Mouse (Mus musculus) layer of hippocampus, postnatal 36 days (tissue): ENCODE measurements around the gene 1810055G02Rik. TPM values are rescaled to one million over a fixed set of nuclear protein-coding genes. Genes with fewer than 3 reads are reported as not detected.

Source experiments
- DNase-seq, 2 experiments: peaks; one replicate each; pipeline ENCODE4 v3.0.0; 2022
- total RNA-seq, 2 experiments: library from RNA; stranded (reverse); gene quantifications; 2 replicates each; pipeline ENCODE4 v1.2.3; 2021

Gene 1810055G02Rik
- total RNA-seq, 2 experiments from 2014 or later = 22.4 to 28.7 TPM

GRCm38 (mm10) chr19:3743362-3743761, 35.3 kb downstream of the 1810055G02Rik start:
- no peak for DNase-seq

- peak; percentile 65 to 69 for DNase-seq
Measured at GRCm38 (mm10) chr19:3743851-3744512, 35.9 kb downstream of the 1810055G02Rik start.

DNA sequence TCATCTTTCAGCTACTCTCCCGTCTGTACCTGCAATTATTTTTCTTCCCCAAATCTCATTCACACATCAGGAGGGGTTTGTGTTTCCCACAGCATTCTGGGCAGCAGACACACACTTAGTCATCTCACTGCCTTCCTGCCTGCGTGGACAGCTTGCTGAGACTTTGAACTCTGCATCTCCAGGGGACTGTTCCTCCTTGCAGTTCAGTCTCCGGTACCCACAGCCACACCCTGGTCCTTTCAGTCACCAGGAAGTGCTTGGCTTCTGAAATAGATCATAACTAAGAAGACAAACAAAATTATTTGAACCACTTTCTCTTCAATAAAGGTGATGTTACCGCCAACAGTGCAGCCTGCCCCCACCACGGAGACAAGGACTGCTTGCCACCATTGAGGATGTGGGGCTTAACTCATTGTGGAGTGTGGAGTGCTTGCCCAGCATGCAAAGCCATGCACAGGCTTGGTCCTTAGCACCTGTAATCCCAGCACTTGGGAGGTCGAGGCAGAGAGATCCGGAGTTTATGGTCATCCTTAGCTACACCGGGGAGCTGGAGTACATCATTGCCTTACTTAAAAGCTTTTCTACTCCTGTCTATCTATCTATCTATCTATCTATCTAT, 44.6 kb downstream of the 1810055G02Rik start:
- DNase-seq = no peak

DNA sequence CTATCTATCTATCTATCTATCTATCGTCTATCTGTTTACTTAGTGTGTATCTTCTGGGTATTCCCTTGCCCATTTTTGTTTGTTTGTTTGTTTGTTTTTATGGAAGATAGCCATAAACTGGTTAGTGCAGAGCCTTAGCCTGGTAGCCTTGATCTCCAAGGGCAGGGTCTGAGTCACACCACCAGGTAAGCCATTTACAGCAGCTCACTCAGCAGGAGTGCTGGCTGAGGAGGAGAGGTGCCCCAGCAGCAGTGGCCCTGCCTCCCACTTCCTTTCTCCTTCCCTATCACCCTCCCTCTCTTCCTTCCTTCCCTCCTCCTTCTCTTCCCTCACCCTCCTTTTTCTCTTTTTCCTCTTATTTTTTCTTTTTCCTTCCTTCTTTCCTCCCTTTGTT, 45.1 kb downstream of the 1810055G02Rik start:
- DNase-seq = no peak

GRCm38 (mm10) chr19:3753738-3754137, 45.6 kb downstream of the 1810055G02Rik start:
- DNase-seq = no peak

GRCm38 (mm10) chr19:3757861-3758260, 49.8 kb downstream of the 1810055G02Rik start:
- no peak for DNase-seq

GRCm38 (mm10) chr19:3765221-3765820, 57.2 kb downstream of the 1810055G02Rik start:
- DNase-seq = no peak

DNA sequence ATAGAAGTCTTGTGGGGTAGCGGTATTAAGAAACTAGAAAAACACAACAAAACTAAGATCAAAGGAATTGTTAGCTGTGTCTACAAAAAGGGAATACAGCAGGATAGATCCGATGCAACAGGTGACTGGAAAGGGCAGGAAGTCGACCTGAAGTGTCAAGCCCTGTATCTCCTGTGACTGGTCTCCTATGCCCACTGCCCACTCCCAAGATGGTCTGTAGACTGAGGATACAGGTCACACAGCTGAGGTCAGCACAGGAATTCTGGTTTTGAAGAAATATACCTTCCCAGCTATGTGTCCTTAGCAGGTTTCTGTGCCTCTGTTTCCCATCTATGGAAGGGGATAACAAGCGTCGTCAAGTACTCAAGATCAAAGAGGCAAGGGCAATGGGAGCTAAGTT, 58.3 kb downstream of the 1810055G02Rik start:
- DNase-seq = no peak

- peak; percentile 67 to 69 for DNase-seq
Measured at GRCm38 (mm10) chr19:3767276-3767780, 59.2 kb downstream of the 1810055G02Rik start, which contains the start of gene Kmt5b. Gene Kmt5b (plus strand): TSS chr19:3767421.

Other genes starting within 250 kb of the 1810055G02Rik start
- gene Ppp6r3, start 132.5 kb upstream of the 1810055G02Rik start, total RNA-seq = 10 to 100 TPM; 82.0 to 89.2 TPM
- 10 to 100 TPM; 10.2 to 11.4 TPM for gene Lrp5, start 21.7 kb upstream of the 1810055G02Rik start, total RNA-seq
- 10 to 100 TPM; 56.6 to 60.1 TPM for gene Kmt5b, start 59.1 kb downstream of the 1810055G02Rik start, total RNA-seq
- gene Chka, start 143.5 kb downstream of the 1810055G02Rik start, total RNA-seq = 100 to 1,000 TPM; 106 to 122 TPM
- 10 to 100 TPM; 20.2 to 22.4 TPM for gene Tcirg1, start 198.8 kb downstream of the 1810055G02Rik start, total RNA-seq
- 100 to 1,000 TPM; 133 to 144 TPM for gene Ndufs8, start 204.5 kb downstream of the 1810055G02Rik start, total RNA-seq
- gene Aldh3b1, start 221.5 kb downstream of the 1810055G02Rik start, total RNA-seq = 1 to 10 TPM; 2.8 to 3.0 TPM
- 10 to 100 TPM; 14.2 to 14.5 TPM for gene Unc93b1, start 226.9 kb downstream of the 1810055G02Rik start, total RNA-seq